Mouse (Mus musculus): ENCODE measurements at regions not wholly inside any gene's neighbourhood (a gene's known extent, or its start where the extent isn't known, plus 50 kb on each side); places are given as distances from the start of the nearest gene placed in this dataset.

GRCm38 (mm10) chr15:27303856-27304255 is 162.6 kb upstream of the Ank start:
- no peak for DNase-seq

- DNase-seq, result no peak
Observed at GRCm38 (mm10) chr15:27304256-27304655, 162.2 kb upstream of the Ank start.

GRCm38 (mm10) chr15:27305035-27305434 is 161.4 kb upstream of the Ank start:
- DNase-seq, result no peak

GRCm38 (mm10) chr15:27308639-27309038 is 157.8 kb upstream of the Ank start:
- no peak for DNase-seq

GRCm38 (mm10) chr15:27315964-27316745 is 150.3 kb upstream of the Ank start:
- peak; percentile 73 for DNase-seq

- no peak for DNase-seq
Observed at GRCm38 (mm10) chr15:27316746-27317129, 149.7 kb upstream of the Ank start.

GRCm38 (mm10) chr15:27321915-27322665 is 144.4 kb upstream of the Ank start:
- DNase-seq, result no peak

- peak; percentile 90 for DNase-seq
Observed at GRCm38 (mm10) chr15:27325847-27326548, 140.5 kb upstream of the Ank start.

GRCm38 (mm10) chr15:27326549-27326876 is 140.0 kb upstream of the Ank start:
- peak; percentile 67 for DNase-seq

GRCm38 (mm10) chr15:27327744-27328143 is 138.7 kb upstream of the Ank start:
- DNase-seq, result peak; percentile 12

GRCm38 (mm10) chr15:27328441-27328840 is 138.0 kb upstream of the Ank start:
- DNase-seq, result no peak

GRCm38 (mm10) chr15:27340070-27340469 is 126.4 kb upstream of the Ank start:
- DNase-seq, result peak; percentile 43

- DNase-seq, result peak; percentile 88
Observed at GRCm38 (mm10) chr15:27341518-27341976, 124.9 kb upstream of the Ank start.

- DNase-seq, result peak; percentile 55
Observed at GRCm38 (mm10) chr15:27358441-27358840, 108.0 kb upstream of the Ank start.

- DNase-seq, result no peak
Observed at GRCm38 (mm10) chr15:27359271-27359670, 107.2 kb upstream of the Ank start.

GRCm38 (mm10) chr15:27374517-27374916 is 92.0 kb upstream of the Ank start:
- DNase-seq, result no peak

GRCm38 (mm10) chr15:27378601-27379094 is 87.8 kb upstream of the Ank start:
- no peak for DNase-seq

GRCm38 (mm10) chr15:27380436-27380945 is 86.0 kb upstream of the Ank start:
- DNase-seq, result no peak

- DNase-seq, result no peak
Observed at GRCm38 (mm10) chr15:27381565-27381964, 84.9 kb upstream of the Ank start.

GRCm38 (mm10) chr15:27390567-27390966 is 75.9 kb upstream of the Ank start:
- DNase-seq, result no peak

GRCm38 (mm10) chr15:27405721-27406161 is 60.7 kb upstream of the Ank start:
- DNase-seq, result no peak

GRCm38 (mm10) chr15:27409856-27410255 is 56.6 kb upstream of the Ank start:
- DNase-seq, result no peak

GRCm38 (mm10) chr15:27412304-27412703 is 54.2 kb upstream of the Ank start:
- peak; percentile 4 for DNase-seq

All from cerebellum, adult 9-10 months (tissue).